Mouse (Mus musculus): Measurements from ENCODE around the gene Malsu1. TPM values are rescaled to one million over a fixed set of nuclear protein-coding genes. Genes with fewer than 3 reads are reported as not detected.

Malsu1 gene
- polyA plus RNA-seq, 1 experiment from 2014 or later: 59.7 TPM

DNA sequence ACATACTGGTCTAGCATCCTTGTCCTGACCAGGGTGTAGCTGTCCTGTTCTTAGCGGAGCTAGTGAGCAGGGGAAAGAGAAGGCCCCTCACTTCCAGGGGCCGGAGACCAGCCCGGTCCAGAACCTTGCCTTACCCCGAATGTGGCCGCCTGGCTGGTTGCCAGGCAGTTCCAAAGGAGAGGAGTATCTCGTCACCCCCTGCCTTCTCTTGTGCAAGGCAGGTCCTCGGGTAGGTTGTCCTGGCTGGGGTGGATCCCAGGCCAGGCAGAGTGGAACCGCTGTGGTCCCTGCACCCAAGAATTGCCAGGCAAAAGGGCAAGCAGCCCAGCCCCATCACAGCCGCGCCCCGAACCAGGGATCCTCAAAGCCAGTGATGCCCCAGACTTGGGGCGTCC lies 36.3 kb upstream of the Malsu1 start:
- H3K27ac ChIP-seq (replicated peaks; ENCODE audit: low read depth, low read length): no peak overlapping the region
- H3K36me3 ChIP-seq (ENCODE audit: control insufficient read depth, insufficient read depth, low read length): no peaks in the 10 kb centered on the region
- no peaks in the 10 kb centered on the region for H3K9me3 ChIP-seq (ENCODE audit: control insufficient read depth, low read length)
- H3K27me3 ChIP-seq (ENCODE audit: control insufficient read depth, insufficient read depth, low read length): no peaks in the 10 kb centered on the region; the same call in 1 of the 2 replicates
- ATAC-seq (ENCODE audit: insufficient number of reproducible peaks, low FRiP score, low TSS enrichment, low read depth) (no peak), DNase-seq (ENCODE audit: low spot score) (no peak)
- no peaks in the 10 kb centered on the region for H3K4me1 ChIP-seq (ENCODE audit: control insufficient read depth, insufficient read depth, low read length)
- 76% methylated on average over 12 of the region's 12 CpGs for WGBS
- H3K9ac ChIP-seq (ENCODE audit: low read length): no peak overlapping the region
- no peak overlapping the region for H3K4me2 ChIP-seq (ENCODE audit: low read depth, severe bottlenecking)
- H3K4me3 ChIP-seq (ENCODE audit: low read depth, low read length): no peak overlapping the region

DNA sequence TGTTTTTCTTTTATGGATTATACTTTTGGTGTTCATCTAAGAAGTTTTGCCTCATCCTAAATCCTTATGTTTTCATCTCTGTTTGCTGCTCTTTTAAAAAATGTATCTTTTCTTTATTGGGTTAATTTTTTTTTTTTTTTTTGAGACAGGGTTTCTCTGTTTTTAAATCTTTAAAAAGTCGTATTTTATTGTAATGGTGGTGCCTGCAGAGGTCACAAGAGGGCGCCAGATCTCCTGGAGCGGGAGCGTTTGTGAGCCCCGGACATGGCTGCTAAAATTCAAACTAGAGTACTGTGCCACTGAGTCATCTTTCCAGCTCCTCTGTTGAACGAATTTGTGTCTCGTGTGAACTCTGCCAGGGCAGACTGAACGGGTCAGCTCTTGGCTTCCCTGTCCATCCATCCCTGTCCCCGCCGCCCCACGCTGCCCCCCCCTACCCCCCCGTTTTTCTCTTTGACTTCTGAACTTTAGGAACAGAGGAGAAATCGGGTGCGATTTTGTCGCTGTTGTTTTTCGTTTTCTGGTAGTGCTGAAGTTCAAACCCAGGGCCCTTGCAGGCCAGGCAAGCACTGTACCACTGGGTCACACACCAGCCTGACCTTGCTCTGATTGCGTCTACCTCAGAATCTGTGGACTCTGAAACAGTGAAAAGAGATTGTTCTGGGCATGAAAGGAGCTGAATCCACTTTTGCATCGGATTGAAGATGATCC lies 34.0 kb upstream of the Malsu1 start:
- Histone ChIP-seq H3K4me3 (ENCODE audit: low read depth, low read length) (peak overlapping the region; percentile 21), H3K4me1 (ENCODE audit: control insufficient read depth, insufficient read depth, low read length) (no peaks in the 10 kb centered on the region), H3K36me3 (ENCODE audit: control insufficient read depth, insufficient read depth, low read length) (no peaks in the 10 kb centered on the region), H3K27ac (replicated peaks; ENCODE audit: low read depth, low read length) (no peak overlapping the region), H3K4me2 (ENCODE audit: low read depth, severe bottlenecking) (peak overlapping the region; percentile 21), H3K27me3 (ENCODE audit: control insufficient read depth, insufficient read depth, low read length) (no peaks in the 10 kb centered on the region; the same call in 1 of the 2 replicates), H3K9ac (ENCODE audit: low read length) (no peak overlapping the region), H3K9me3 (ENCODE audit: control insufficient read depth, low read length) (no peaks in the 10 kb centered on the region)
- WGBS: 14% methylated on average over 18 of the region's 18 CpGs
- no peak for ATAC-seq (ENCODE audit: insufficient number of reproducible peaks, low FRiP score, low TSS enrichment, low read depth)
- DNase-seq (ENCODE audit: low spot score): peak; percentile 81

DNA sequence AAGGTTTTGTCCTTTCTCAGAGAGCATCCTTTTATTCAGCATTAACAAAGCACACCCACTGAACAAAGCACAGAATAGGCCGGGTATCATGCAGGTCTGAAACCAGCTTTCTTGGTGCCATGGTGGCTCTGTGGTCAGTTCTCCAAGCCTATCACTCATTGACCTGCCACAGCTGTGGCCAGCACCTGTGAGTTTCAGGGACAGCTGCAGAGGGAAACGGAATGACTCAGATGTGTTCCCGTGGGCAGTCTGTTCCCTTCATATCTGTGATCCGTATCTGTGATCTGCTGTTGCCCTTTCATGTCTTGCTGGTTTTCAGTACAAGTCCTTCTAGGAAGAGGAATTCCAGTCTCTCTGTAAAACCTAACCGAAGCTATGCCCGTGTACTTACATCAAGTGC lies 27.1 kb upstream of the Malsu1 start:
- Histone ChIP-seq H3K36me3 (ENCODE audit: control insufficient read depth, insufficient read depth, low read length) (no peaks in the 10 kb centered on the region), H3K27me3 (ENCODE audit: control insufficient read depth, insufficient read depth, low read length) (no peaks in the 10 kb centered on the region), H3K4me3 (ENCODE audit: low read depth, low read length) (no peak overlapping the region), H3K4me1 (ENCODE audit: control insufficient read depth, insufficient read depth, low read length) (no peaks in the 10 kb centered on the region), H3K4me2 (ENCODE audit: low read depth, severe bottlenecking) (no peak overlapping the region), H3K27ac (replicated peaks; ENCODE audit: low read depth, low read length) (no peak overlapping the region), H3K9me3 (ENCODE audit: control insufficient read depth, low read length) (no peaks in the 10 kb centered on the region), H3K9ac (ENCODE audit: low read length) (no peak overlapping the region)
- WGBS: 79% methylated on average over 6 of the region's 6 CpGs
- ATAC-seq (ENCODE audit: insufficient number of reproducible peaks, low FRiP score, low TSS enrichment, low read depth) (no peak), DNase-seq (ENCODE audit: low spot score) (no peak)

DNA sequence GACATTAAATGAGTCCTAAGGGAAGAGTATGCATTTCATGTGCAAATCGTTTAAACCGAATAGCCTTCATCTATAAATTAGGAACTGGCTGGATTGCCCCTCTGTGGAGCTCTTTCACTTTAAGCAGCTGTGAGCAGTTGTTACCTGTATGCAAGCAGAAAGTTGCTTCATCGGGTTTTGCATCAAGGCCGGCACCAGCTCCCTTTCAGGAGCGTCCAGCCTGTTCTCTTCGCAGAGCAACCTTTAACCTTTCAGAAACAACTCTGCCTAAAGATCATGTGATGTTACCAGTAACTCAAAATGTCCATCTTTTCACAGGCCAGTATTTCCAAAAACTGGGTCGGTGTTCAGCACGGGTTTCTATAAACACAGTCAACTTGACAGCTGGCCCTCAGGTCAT lies 26.6 kb upstream of the Malsu1 start:
- no peak overlapping the region for H3K4me3 ChIP-seq (ENCODE audit: low read depth, low read length)
- no peaks in the 10 kb centered on the region for H3K9me3 ChIP-seq (ENCODE audit: control insufficient read depth, low read length)
- no peak overlapping the region for H3K4me2 ChIP-seq (ENCODE audit: low read depth, severe bottlenecking)
- no peaks in the 10 kb centered on the region for H3K36me3 ChIP-seq (ENCODE audit: control insufficient read depth, insufficient read depth, low read length)
- H3K4me1 ChIP-seq (ENCODE audit: control insufficient read depth, insufficient read depth, low read length): no peaks in the 10 kb centered on the region
- H3K27ac ChIP-seq (replicated peaks; ENCODE audit: low read depth, low read length): no peak overlapping the region
- 74% methylated on average over 8 of the region's 8 CpGs for WGBS
- H3K27me3 ChIP-seq (ENCODE audit: control insufficient read depth, insufficient read depth, low read length): no peaks in the 10 kb centered on the region
- ATAC-seq (ENCODE audit: insufficient number of reproducible peaks, low FRiP score, low TSS enrichment, low read depth) (no peak), DNase-seq (ENCODE audit: low spot score) (no peak)
- H3K9ac ChIP-seq (ENCODE audit: low read length): no peak overlapping the region

DNA sequence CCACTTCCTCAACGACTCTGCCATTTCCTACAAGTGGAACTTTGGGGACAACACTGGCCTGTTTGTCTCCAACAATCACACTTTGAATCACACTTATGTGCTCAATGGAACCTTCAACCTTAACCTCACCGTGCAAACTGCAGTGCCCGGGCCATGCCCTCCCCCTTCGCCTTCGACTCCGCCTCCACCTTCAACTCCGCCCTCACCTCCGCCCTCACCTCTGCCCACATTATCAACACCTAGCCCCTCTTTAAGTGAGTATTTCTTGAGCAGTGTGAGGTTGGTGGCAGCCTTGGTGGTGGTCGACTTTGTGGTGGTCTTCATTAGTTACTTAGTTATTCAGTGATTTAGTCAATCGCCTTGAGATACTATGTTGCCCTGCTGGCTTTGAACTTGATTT lies 25.7 kb upstream of the Malsu1 start:
- Histone ChIP-seq H3K27ac (replicated peaks; ENCODE audit: low read depth, low read length) (no peak overlapping the region), H3K4me3 (ENCODE audit: low read depth, low read length) (no peak overlapping the region), H3K27me3 (ENCODE audit: control insufficient read depth, insufficient read depth, low read length) (no peaks in the 10 kb centered on the region), H3K4me1 (ENCODE audit: control insufficient read depth, insufficient read depth, low read length) (no peaks in the 10 kb centered on the region), H3K4me2 (ENCODE audit: low read depth, severe bottlenecking) (no peak overlapping the region), H3K9me3 (ENCODE audit: control insufficient read depth, low read length) (no peaks in the 10 kb centered on the region), H3K9ac (ENCODE audit: low read length) (no peak overlapping the region), H3K36me3 (ENCODE audit: control insufficient read depth, insufficient read depth, low read length) (no peaks in the 10 kb centered on the region)
- DNase-seq (ENCODE audit: low spot score) (no peak), ATAC-seq (ENCODE audit: insufficient number of reproducible peaks, low FRiP score, low TSS enrichment, low read depth) (no peak)
- WGBS: 69% methylated on average over 10 of the region's 10 CpGs

DNA sequence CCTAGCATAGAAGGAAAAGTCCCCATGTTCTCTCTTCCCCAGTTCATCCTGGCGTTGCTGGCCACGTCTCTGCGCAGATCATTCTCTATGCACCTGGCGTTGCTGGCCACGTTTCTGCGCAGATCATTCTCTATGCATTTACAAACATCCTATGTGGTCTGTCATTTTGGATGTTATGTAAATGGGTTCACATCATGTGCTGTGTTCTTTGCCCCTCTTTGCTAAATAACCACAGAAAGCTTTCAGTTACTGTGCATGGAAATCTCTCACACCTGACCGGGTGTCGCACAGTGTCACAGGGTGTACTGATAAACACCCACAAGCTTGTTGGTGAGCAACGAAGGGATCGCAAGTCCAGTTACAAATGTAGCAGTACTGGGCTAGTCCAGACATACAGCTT lies 25.2 kb upstream of the Malsu1 start:
- H3K4me1 ChIP-seq (ENCODE audit: control insufficient read depth, insufficient read depth, low read length): no peaks in the 10 kb centered on the region
- ATAC-seq (ENCODE audit: insufficient number of reproducible peaks, low FRiP score, low TSS enrichment, low read depth): no peak

DNA sequence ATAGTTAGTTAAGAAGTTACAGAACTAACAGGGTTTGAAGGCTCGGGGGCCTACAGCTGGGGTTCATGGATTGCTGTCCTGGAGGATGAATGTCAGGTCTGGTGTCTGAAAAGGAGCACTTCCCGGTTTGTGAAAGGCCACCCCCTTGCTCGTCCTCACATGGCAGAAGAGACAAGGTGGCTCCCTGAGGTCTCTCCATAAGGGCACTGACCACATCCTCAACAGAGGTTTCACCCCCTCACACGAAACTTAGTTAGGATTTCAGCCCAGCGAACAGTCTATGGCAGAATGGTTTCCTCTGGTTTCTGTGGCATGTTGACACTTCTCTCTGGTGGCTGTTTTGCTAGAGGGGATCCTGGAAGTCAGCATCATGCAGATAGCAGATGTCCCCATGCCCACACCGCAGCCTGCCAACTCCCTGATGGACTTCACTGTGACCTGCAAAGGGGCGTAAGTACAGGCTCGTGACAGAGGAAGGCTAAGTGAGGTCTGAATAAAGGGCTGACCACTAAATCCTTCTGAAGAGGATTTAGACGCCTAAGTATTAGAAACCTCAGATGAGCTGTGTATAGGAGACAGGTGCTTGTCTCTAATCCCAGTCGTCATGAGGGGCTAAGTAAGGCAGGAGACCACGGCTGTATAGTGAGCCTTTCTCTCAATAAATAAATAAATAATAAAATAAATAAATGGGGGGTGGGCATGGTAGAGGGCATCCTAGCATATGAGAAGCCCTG lies 22.8 kb upstream of the Malsu1 start:
- H3K36me3 ChIP-seq (ENCODE audit: control insufficient read depth, insufficient read depth, low read length): no peaks in the 10 kb centered on the region
- H3K27me3 ChIP-seq (ENCODE audit: control insufficient read depth, insufficient read depth, low read length): no peaks in the 10 kb centered on the region
- no peaks in the 10 kb centered on the region for H3K4me1 ChIP-seq (ENCODE audit: control insufficient read depth, insufficient read depth, low read length)
- no peaks in the 10 kb centered on the region for H3K9me3 ChIP-seq (ENCODE audit: control insufficient read depth, low read length)
- no peak overlapping the region for H3K4me2 ChIP-seq (ENCODE audit: low read depth, severe bottlenecking)
- H3K4me3 ChIP-seq (ENCODE audit: low read depth, low read length): no peak overlapping the region
- no peak overlapping the region for H3K27ac ChIP-seq (replicated peaks; ENCODE audit: low read depth, low read length)
- whole genome bisulfite sequencing: 80% methylated on average over 11 of the region's 11 CpGs
- DNase-seq (ENCODE audit: low spot score): no peak
- H3K9ac ChIP-seq (ENCODE audit: low read length): no peak overlapping the region
- no peak for ATAC-seq (ENCODE audit: insufficient number of reproducible peaks, low FRiP score, low TSS enrichment, low read depth)

More for the DNA sequence above, 25.2 kb upstream of the Malsu1 start:
- Histone ChIP-seq H3K27me3 (ENCODE audit: control insufficient read depth, insufficient read depth, low read length) (no peaks in the 10 kb centered on the region), H3K9me3 (ENCODE audit: control insufficient read depth, low read length) (no peaks in the 10 kb centered on the region), H3K4me3 (ENCODE audit: low read depth, low read length) (no peak overlapping the region), H3K4me2 (ENCODE audit: low read depth, severe bottlenecking) (no peak overlapping the region), H3K9ac (ENCODE audit: low read length) (no peak overlapping the region), H3K36me3 (ENCODE audit: control insufficient read depth, insufficient read depth, low read length) (no peaks in the 10 kb centered on the region), H3K27ac (replicated peaks; ENCODE audit: low read depth, low read length) (no peak overlapping the region)
- DNase-seq (ENCODE audit: low spot score): no peak
- 92% methylated on average over 10 of the region's 10 CpGs for WGBS

DNA sequence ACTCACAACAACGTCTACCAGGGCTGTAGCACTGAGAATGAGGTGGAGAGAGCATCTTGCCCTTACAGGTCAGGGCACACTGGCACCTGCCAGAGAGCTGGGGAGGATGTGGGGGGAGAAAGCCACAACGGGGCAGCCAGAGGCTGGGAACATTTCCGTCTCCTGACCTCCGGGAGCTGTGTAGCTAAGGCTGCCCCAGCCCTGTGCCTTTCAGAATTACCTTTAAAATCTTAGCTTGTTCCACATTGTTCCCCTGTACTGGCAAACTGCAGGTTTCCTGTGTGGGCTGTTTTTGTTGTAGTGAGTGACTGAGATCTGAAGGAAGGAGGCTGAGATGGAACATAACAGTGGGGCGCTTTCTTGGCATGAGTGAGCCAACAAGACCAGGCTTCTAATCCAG lies 21.4 kb upstream of the Malsu1 start:
- ATAC-seq (ENCODE audit: insufficient number of reproducible peaks, low FRiP score, low TSS enrichment, low read depth) (no peak), DNase-seq (ENCODE audit: low spot score) (no peak)
- no peak overlapping the region for H3K4me3 ChIP-seq (ENCODE audit: low read depth, low read length)
- no peaks in the 10 kb centered on the region for H3K4me1 ChIP-seq (ENCODE audit: control insufficient read depth, insufficient read depth, low read length)
- H3K4me2 ChIP-seq (ENCODE audit: low read depth, severe bottlenecking): no peak overlapping the region
- H3K36me3 ChIP-seq (ENCODE audit: control insufficient read depth, insufficient read depth, low read length): no peaks in the 10 kb centered on the region
- 80% methylated on average over 5 of the region's 5 CpGs for WGBS
- H3K27me3 ChIP-seq (ENCODE audit: control insufficient read depth, insufficient read depth, low read length): no peaks in the 10 kb centered on the region
- H3K9ac ChIP-seq (ENCODE audit: low read length): no peak overlapping the region
- no peak overlapping the region for H3K27ac ChIP-seq (replicated peaks; ENCODE audit: low read depth, low read length)
- no peaks in the 10 kb centered on the region for H3K9me3 ChIP-seq (ENCODE audit: control insufficient read depth, low read length)

Data from limb, embryonic 11.5 days (tissue).